In genomic region chr6:88941628-88942027, GRCm38 (mm10) we compare ENCODE assay signal across 11 mouse cellular contexts. TPM values are rescaled to one million over a fixed set of nuclear protein-coding genes. Genes with fewer than 3 reads are reported as not detected.
A peak's percentile ranks its signal among the peaks of the same experiment; 100 is the strongest.
DNase-seq lines count a peak whose midpoint lies in the region; ATAC-seq lines count a peak whose summit lies in the region.
"Had no signal": no experiment of that assay in that cellular context is flagged by ENCODE, and none has a peak within 500 bp of the region (broad histone marks: within the 10 kb centered on the region; RNA-seq: fewer than 3 reads in every experiment).

No protein-coding gene starts in this region.

- no peak for DNase-seq in limb, embryonic 10.5 days (ENCODE audit: low spot score)
- peak; percentile 6 for DNase-seq in embryonic facial prominence, embryonic 10.5 days (ENCODE audit: low spot score)
- no peak for DNase-seq in adrenal gland, postnatal 14 days
- DNase-seq in adrenal gland, postnatal 10 days: no peak
- DNase-seq: liver, embryonic 13.5 days; spleen, adult 18-20 months had no signal

- H3K4me2 ChIP-seq in limb, embryonic 15.5 days: no peak overlapping the region
- H3K4me2 ChIP-seq in heart, embryonic 12.5 days: peak overlapping the region; percentile 20; the same call in 1 of the 2 replicates
- peak overlapping the region; percentile 40; the same call in 1 of the 2 replicates for H3K4me2 ChIP-seq in midbrain, embryonic 13.5 days (replicated peaks)
- H3K4me2 ChIP-seq: liver, embryonic 13.5 days had no signal

- WGBS in limb, embryonic 15.5 days: 79% methylated on average over 4 of the region's 4 CpGs
- 80% methylated on average over 4 of the region's 4 CpGs for WGBS in limb, embryonic 10.5 days
- WGBS in embryonic facial prominence, embryonic 10.5 days: 79% methylated on average over 4 of the region's 4 CpGs
- 27% methylated on average over 4 of the region's 4 CpGs for WGBS in heart, embryonic 12.5 days
- WGBS in midbrain, embryonic 13.5 days: 58% methylated on average over 4 of the region's 4 CpGs

- H3K27ac ChIP-seq in limb, embryonic 15.5 days: no peak overlapping the region
- no peak overlapping the region for H3K27ac ChIP-seq in limb, embryonic 10.5 days
- 0 out of 2 replicates have a peak overlapping the region, but pooled peaks have one; percentile 55 for H3K27ac ChIP-seq in embryonic facial prominence, embryonic 10.5 days (replicated peaks)
- H3K27ac ChIP-seq in heart, embryonic 12.5 days (ENCODE audit: poor library complexity, severe bottlenecking): peak overlapping the region; percentile 94
- H3K27ac ChIP-seq in midbrain, embryonic 13.5 days: peak overlapping the region; percentile 90
- H3K27ac ChIP-seq: liver, embryonic 13.5 days had no signal

- no peaks in the 10 kb centered on the region for H3K36me3 ChIP-seq in limb, embryonic 15.5 days
- no peaks in the 10 kb centered on the region for H3K36me3 ChIP-seq in limb, embryonic 10.5 days
- H3K36me3 ChIP-seq in embryonic facial prominence, embryonic 10.5 days (replicated peaks): no peaks in the 10 kb centered on the region
- no peaks in the 10 kb centered on the region for H3K36me3 ChIP-seq in heart, embryonic 12.5 days
- no peaks in the 10 kb centered on the region for H3K36me3 ChIP-seq in midbrain, embryonic 13.5 days
- H3K36me3 ChIP-seq: G1E; liver, embryonic 13.5 days had no signal

- no peak overlapping the region for H3K9ac ChIP-seq in limb, embryonic 15.5 days
- peak overlapping the region; percentile 34; the same call in 1 of the 2 replicates for H3K9ac ChIP-seq in heart, embryonic 12.5 days
- no peak overlapping the region; the same call in 1 of the 2 replicates for H3K9ac ChIP-seq in midbrain, embryonic 13.5 days (replicated peaks)
- H3K9ac ChIP-seq: liver, embryonic 13.5 days had no signal

- 0 out of 2 replicates have a peak, but pooled peaks have one; percentile 6 for ATAC-seq in limb, embryonic 15.5 days (ENCODE audit: insufficient number of reproducible peaks, low FRiP score, low TSS enrichment, low read depth)
- peak; percentile 58 for ATAC-seq in heart, embryonic 12.5 days (ENCODE audit: insufficient number of reproducible peaks, low FRiP score)
- ATAC-seq in midbrain, embryonic 13.5 days: no peak
- no peak for ATAC-seq in inflammation-experienced regulatory T-cells, adult 6 months

- H3K4me3 ChIP-seq in limb, embryonic 15.5 days: no peak overlapping the region
- no peak overlapping the region for H3K4me3 ChIP-seq in limb, embryonic 10.5 days
- no peak overlapping the region for H3K4me3 ChIP-seq in embryonic facial prominence, embryonic 10.5 days
- H3K4me3 ChIP-seq in heart, embryonic 12.5 days: no peak overlapping the region
- H3K4me3 ChIP-seq in midbrain, embryonic 13.5 days (replicated peaks): no peak overlapping the region
- H3K4me3 ChIP-seq: liver, embryonic 13.5 days had no signal

- H3K27me3 ChIP-seq in limb, embryonic 15.5 days: no peaks in the 10 kb centered on the region
- peaks cover 11% of the 10 kb centered on the region for H3K27me3 ChIP-seq in limb, embryonic 10.5 days (ENCODE audit: low read depth, poor library complexity, severe bottlenecking)
- H3K27me3 ChIP-seq in embryonic facial prominence, embryonic 10.5 days (replicated peaks; ENCODE audit: low read depth, poor library complexity, severe bottlenecking): peaks cover 34% of the 10 kb centered on the region
- no peaks in the 10 kb centered on the region for H3K27me3 ChIP-seq in heart, embryonic 12.5 days (replicated peaks)
- H3K27me3 ChIP-seq in midbrain, embryonic 13.5 days: peaks cover 9% of the 10 kb centered on the region; the same call in 1 of the 2 replicates

- H3K9me3 ChIP-seq in limb, embryonic 15.5 days: no peaks in the 10 kb centered on the region
- H3K9me3 ChIP-seq in limb, embryonic 10.5 days (replicated peaks): no peaks in the 10 kb centered on the region
- no peaks in the 10 kb centered on the region for H3K9me3 ChIP-seq in embryonic facial prominence, embryonic 10.5 days
- H3K9me3 ChIP-seq in heart, embryonic 12.5 days (replicated peaks): no peaks in the 10 kb centered on the region
- no peaks in the 10 kb centered on the region for H3K9me3 ChIP-seq in midbrain, embryonic 13.5 days
- H3K9me3 ChIP-seq: G1E; liver, embryonic 13.5 days had no signal

- H3K4me1 ChIP-seq in limb, embryonic 15.5 days: peaks cover 31% of the 10 kb centered on the region
- peaks cover 30% of the 10 kb centered on the region for H3K4me1 ChIP-seq in limb, embryonic 10.5 days
- peaks cover 73% of the 10 kb centered on the region for H3K4me1 ChIP-seq in embryonic facial prominence, embryonic 10.5 days
- H3K4me1 ChIP-seq in heart, embryonic 12.5 days (replicated peaks): peaks cover 57% of the 10 kb centered on the region
- peaks cover 86% of the 10 kb centered on the region for H3K4me1 ChIP-seq in midbrain, embryonic 13.5 days (replicated peaks)
- H3K4me1 ChIP-seq: liver, embryonic 13.5 days had no signal

RNA-seq across cellular contexts. Expression of gene Tpra1, which starts 39.6 kb away (rescaled TPM):
- 83.2 and 83.3 TPM in 2 replicates for polyA plus RNA-seq in limb, embryonic 15.5 days (2015; fragmentation: Nextera tagmentation; extraction: Ambion mirVana)
- polyA plus RNA-seq in limb, embryonic 10.5 days (2016; fragmentation: Nextera tagmentation; extraction: Ambion mirVana): 48.7 and 60.3 TPM in 2 replicates
- 54.4 and 56.7 TPM in 2 replicates for polyA plus RNA-seq in embryonic facial prominence, embryonic 10.5 days (2016; fragmentation: Nextera tagmentation; extraction: Ambion mirVana)
- 42.8 and 48.0 TPM in 2 replicates for polyA plus RNA-seq in heart, embryonic 12.5 days (2016; fragmentation: Nextera tagmentation; extraction: Ambion mirVana)
- polyA plus RNA-seq in midbrain, embryonic 13.5 days (2015; fragmentation: Nextera tagmentation; extraction: Ambion mirVana): 66.9 and 70.2 TPM in 2 replicates
- 73.2 and 73.8 TPM in 2 replicates for total RNA-seq in adrenal gland, postnatal 14 days (2021)
- 10 to 100 TPM; 46.5 to 64.8 (median 52.8) TPM for polyA plus RNA-seq in inflammation-experienced regulatory T-cells, adult 6 months (2017; shearing (Covaris generic))
- total RNA-seq in adrenal gland, postnatal 10 days (2021): 10 to 100 TPM; 61.0 to 74.0 TPM

RNA-seq across cellular contexts. Expression of gene Mcm2, which starts 43.0 kb away (rescaled TPM):
- polyA plus RNA-seq in limb, embryonic 15.5 days (2015; fragmentation: Nextera tagmentation; extraction: Ambion mirVana): 99.4 and 100 TPM in 2 replicates
- polyA plus RNA-seq in limb, embryonic 10.5 days (2016; fragmentation: Nextera tagmentation; extraction: Ambion mirVana): 281 and 283 TPM in 2 replicates
- 262 and 280 TPM in 2 replicates for polyA plus RNA-seq in embryonic facial prominence, embryonic 10.5 days (2016; fragmentation: Nextera tagmentation; extraction: Ambion mirVana)
- 130 TPM in 2 replicates for polyA plus RNA-seq in heart, embryonic 12.5 days (2016; fragmentation: Nextera tagmentation; extraction: Ambion mirVana)
- 66.2 and 71.9 TPM in 2 replicates for polyA plus RNA-seq in midbrain, embryonic 13.5 days (2015; fragmentation: Nextera tagmentation; extraction: Ambion mirVana)
- total RNA-seq in adrenal gland, postnatal 14 days (2021): 53.9 and 60.2 TPM in 2 replicates
- 10 to 100 TPM; 18.8 to 61.4 (median 19.9) TPM for polyA plus RNA-seq in inflammation-experienced regulatory T-cells, adult 6 months (2017; shearing (Covaris generic))
- 10 to 100 TPM; 50.0 to 53.5 TPM for total RNA-seq in adrenal gland, postnatal 10 days (2021)

Comparison
In these comparisons a context has a peak if more than half of its experiments do, and no peak if none do; other contexts are left out.
1. ATAC-seq: peak in limb, embryonic 15.5 days (single experiment) and heart, embryonic 12.5 days (single experiment); none in midbrain, embryonic 13.5 days (single experiment) and inflammation-experienced regulatory T-cells, adult 6 months (single experiment).
2. H3K27ac ChIP-seq: peak in embryonic facial prominence, embryonic 10.5 days (single experiment), heart, embryonic 12.5 days (single experiment) and midbrain, embryonic 13.5 days (single experiment); none in limb, embryonic 15.5 days (single experiment) and limb, embryonic 10.5 days (single experiment).